Mouse (Mus musculus) MEL (cell line): ENCODE results near the gene Tsfm. TPM values are rescaled to one million over a fixed set of nuclear protein-coding genes. Genes with fewer than 3 reads are reported as not detected.

Experiments used
- DNase-seq: peaks from one replicate; pipeline ENCODE4 v3.0.0; 2011; ENCODE audit warnings: low read depth, low spot score
- H3K27ac ChIP-seq: 2 replicates; pipeline ENCODE4 v1.5.1; 2012; ENCODE audit warnings: low read depth, mild to moderate bottlenecking, control low read depth, low read length, moderate library complexity; ENCODE audit not compliant: control insufficient read depth
- H3K27me3 ChIP-seq, 2 experiments: fragments of 150-350 bp in 1 of 2; sonication (generic) in 1 of 2; 2 replicates each; pipeline ENCODE4 v1.6.1; 2012; ENCODE audit warnings: low read length in 2 of 2, mild to moderate bottlenecking in 2 of 2, improper control_type of control experiment in 1 of 2, moderate library complexity in 1 of 2; ENCODE audit not compliant: insufficient read depth in 2 of 2, control insufficient read depth in 1 of 2
- H3K36me3 ChIP-seq, 2 experiments: 2 replicates each; pipeline ENCODE4 v1.6.1; 2012 to 2014; ENCODE audit warnings: low read length in 2 of 2, improper control_type of control experiment in 1 of 2, inconsistent platforms in 1 of 2, mild to moderate bottlenecking in 1 of 2; ENCODE audit not compliant: insufficient read depth in 2 of 2, control insufficient read depth in 1 of 2
- H3K4me1 ChIP-seq, 2 experiments: fragments of 150-350 bp in 1 of 2; sonication (generic) in 1 of 2; 2 replicates each; pipeline ENCODE4 v1.6.1; 2012; ENCODE audit warnings: low read length in 2 of 2, improper control_type of control experiment in 1 of 2, mild to moderate bottlenecking in 1 of 2; ENCODE audit not compliant: insufficient read depth in 2 of 2, control insufficient read depth in 1 of 2
- H3K4me3 ChIP-seq, 2 experiments: fragments of 150-350 bp in 1 of 2; sonication (generic) in 1 of 2; 2 replicates each; pipeline ENCODE4 v1.5.1; 2012; ENCODE audit warnings: low read depth in 2 of 2, low read length in 2 of 2, mild to moderate bottlenecking in 2 of 2, moderate library complexity in 2 of 2, control low read depth in 1 of 2, improper control_type of control experiment in 1 of 2; ENCODE audit not compliant: control insufficient read depth in 1 of 2, insufficient read depth in 1 of 2
- H3K79me2 ChIP-seq: 2 replicates; pipeline ENCODE4 v1.6.1; 2012; ENCODE audit warnings: mild to moderate bottlenecking, low read length, moderate library complexity; ENCODE audit not compliant: control insufficient read depth, poor library complexity, insufficient read depth
- H3K9ac ChIP-seq: 2 replicates; pipeline ENCODE4 v1.6.1; 2012; ENCODE audit warnings: low read depth, mild to moderate bottlenecking, control low read depth, low read length, moderate library complexity; ENCODE audit not compliant: control insufficient read depth, poor library complexity, severe bottlenecking
- H3K9me3 ChIP-seq: fragments of 150-350 bp; sonication (generic); replicated peaks from 2 replicates; pipeline ENCODE4 v1.6.1; 2012; ENCODE audit warnings: mild to moderate bottlenecking, low read length, improper control_type of control experiment, moderate library complexity; ENCODE audit not compliant: insufficient read depth
- BHLHE40 ChIP-seq: IDR thresholded peaks from 2 replicates; pipeline ENCODE4 v1.6.1; 2012; ENCODE audit warnings: low read depth, mild to moderate bottlenecking, inconsistent platforms, low read length, improper control_type of control experiment, borderline replicate concordance
- CHD1 ChIP-seq: IDR thresholded peaks from 2 replicates; pipeline ENCODE4 v1.6.1; 2012; ENCODE audit warnings: low read depth, mild to moderate bottlenecking, inconsistent platforms, low read length, improper control_type of control experiment
- CHD2 ChIP-seq: IDR thresholded peaks from 2 replicates; pipeline ENCODE4 v1.6.1; 2011; ENCODE audit warnings: low read length, improper control_type of control experiment
- CTCF ChIP-seq, 3 experiments: IDR thresholded peaks in 2 of 3; conservative IDR thresholded peaks in 1 of 3; 2 replicates each; pipeline ENCODE4 v1.5.1; 2011 to 2012; ENCODE audit warnings: low read length in 3 of 3, low read depth in 2 of 3, mild to moderate bottlenecking in 2 of 3, improper control_type of control experiment in 1 of 3, inconsistent platforms in 1 of 3, mixed read lengths in 1 of 3, moderate library complexity in 1 of 3; ENCODE audit not compliant: control insufficient read depth in 1 of 3, insufficient read depth in 1 of 3, poor library complexity in 1 of 3, severe bottlenecking in 1 of 3
- ELF1 ChIP-seq: IDR thresholded peaks from 2 replicates; pipeline ENCODE4 v1.6.1; 2014; ENCODE audit warnings: low read depth, mild to moderate bottlenecking, inconsistent platforms, low read length, improper control_type of control experiment, moderate library complexity
- EP300 ChIP-seq, 2 experiments: IDR thresholded peaks; 2 replicates each; pipeline ENCODE4 v1.6.1; 2011; ENCODE audit warnings: improper control_type of control experiment in 2 of 2, low read length in 2 of 2, low read depth in 1 of 2, mild to moderate bottlenecking in 1 of 2
- GABPA ChIP-seq: IDR thresholded peaks from 2 replicates; pipeline ENCODE4 v1.6.1; 2012; ENCODE audit warnings: low read depth, mild to moderate bottlenecking, inconsistent platforms, low read length, improper control_type of control experiment, moderate library complexity
- GATA1 ChIP-seq: IDR thresholded peaks from 2 replicates; pipeline ENCODE4 v1.6.1; 2011; ENCODE audit warnings: low read depth, low read length, improper control_type of control experiment
- HCFC1 ChIP-seq: IDR thresholded peaks from 2 replicates; pipeline ENCODE4 v1.6.1; 2012; ENCODE audit warnings: low read depth, mild to moderate bottlenecking, inconsistent platforms, low read length, improper control_type of control experiment, moderate library complexity
- KAT2A ChIP-seq: conservative IDR thresholded peaks from 2 replicates; pipeline ENCODE4 v1.6.1; 2012; ENCODE audit warnings: low read depth, low read length, improper control_type of control experiment, inconsistent platforms
- MAFK ChIP-seq: IDR thresholded peaks from 2 replicates; pipeline ENCODE4 v1.6.1; 2011; ENCODE audit warnings: low read depth, mild to moderate bottlenecking, low read length, improper control_type of control experiment, borderline replicate concordance
- MAZ ChIP-seq: IDR thresholded peaks from 2 replicates; pipeline ENCODE4 v1.6.1; 2012; ENCODE audit warnings: low read depth, mild to moderate bottlenecking, inconsistent platforms, low read length, improper control_type of control experiment
- MEF2A ChIP-seq: IDR thresholded peaks from 2 replicates; pipeline ENCODE4 v1.6.1; 2014; ENCODE audit warnings: low read depth, mild to moderate bottlenecking, inconsistent platforms, low read length, improper control_type of control experiment; ENCODE audit not compliant: poor library complexity, insufficient replicate concordance, severe bottlenecking; ENCODE audit errors: extremely low read depth
- MXI1 ChIP-seq: IDR thresholded peaks from 2 replicates; pipeline ENCODE4 v1.6.1; 2011; ENCODE audit warnings: mild to moderate bottlenecking, low read depth, low read length, improper control_type of control experiment
- MYC ChIP-seq: IDR thresholded peaks from 2 replicates; pipeline ENCODE4 v1.6.1; 2011; ENCODE audit warnings: low read depth, mild to moderate bottlenecking, low read length, improper control_type of control experiment, moderate library complexity
- NRF1 ChIP-seq: IDR thresholded peaks from 2 replicates; pipeline ENCODE4 v1.6.1; 2014; ENCODE audit warnings: low read depth, mild to moderate bottlenecking, inconsistent platforms, low read length, improper control_type of control experiment, moderate library complexity; ENCODE audit not compliant: poor library complexity, insufficient read depth, severe bottlenecking
- POLR2AphosphoS2 ChIP-seq: IDR thresholded peaks from 2 replicates; pipeline ENCODE4 v1.6.1; 2011; ENCODE audit warnings: low read length, improper control_type of control experiment
- RAD21 ChIP-seq: IDR thresholded peaks from 2 replicates; pipeline ENCODE4 v1.6.1; 2011; ENCODE audit warnings: mild to moderate bottlenecking, low read depth, low read length, improper control_type of control experiment
- RCOR1 ChIP-seq: IDR thresholded peaks from 2 replicates; pipeline ENCODE4 v1.6.1; 2012; ENCODE audit warnings: low read depth, mild to moderate bottlenecking, inconsistent platforms, low read length, improper control_type of control experiment
- SIN3A ChIP-seq: IDR thresholded peaks from 2 replicates; pipeline ENCODE4 v1.6.1; 2012; ENCODE audit warnings: low read length, improper control_type of control experiment, inconsistent platforms
- SMC3 ChIP-seq: IDR thresholded peaks from 2 replicates; pipeline ENCODE4 v1.6.1; 2011; ENCODE audit warnings: low read depth, low read length, improper control_type of control experiment
- TAL1 ChIP-seq: IDR thresholded peaks from 2 replicates; pipeline ENCODE4 v1.6.1; 2012; ENCODE audit warnings: mild to moderate bottlenecking, inconsistent platforms, low read length, moderate library complexity, mixed read lengths
- TCF12 ChIP-seq: IDR thresholded peaks from 2 replicates; pipeline ENCODE4 v1.6.1; 2014; ENCODE audit warnings: low read depth, mild to moderate bottlenecking, inconsistent platforms, low read length, improper control_type of control experiment, moderate library complexity
- USF1 ChIP-seq: IDR thresholded peaks from 2 replicates; pipeline ENCODE4 v1.6.1; 2014; ENCODE audit warnings: low read depth, mild to moderate bottlenecking, inconsistent platforms, low read length, improper control_type of control experiment, moderate library complexity
- USF2 ChIP-seq, 2 experiments: IDR thresholded peaks; 2 replicates each; pipeline ENCODE4 v1.6.1; 2011 to 2012; ENCODE audit warnings: improper control_type of control experiment in 2 of 2, low read length in 2 of 2, borderline replicate concordance in 1 of 2, inconsistent platforms in 1 of 2, low read depth in 1 of 2, mild to moderate bottlenecking in 1 of 2; ENCODE audit not compliant: insufficient read depth in 1 of 2
- ZC3H11A ChIP-seq: IDR thresholded peaks from 2 replicates; pipeline ENCODE4 v1.6.1; 2012; ENCODE audit warnings: low read depth, mild to moderate bottlenecking, inconsistent platforms, low read length, improper control_type of control experiment
- ZKSCAN1 ChIP-seq: IDR thresholded peaks from 2 replicates; pipeline ENCODE4 v1.6.1; 2012; ENCODE audit warnings: low read depth, mild to moderate bottlenecking, inconsistent platforms, low read length, improper control_type of control experiment, moderate library complexity
- ZMIZ1 ChIP-seq: IDR thresholded peaks from 2 replicates; pipeline ENCODE4 v1.6.1; 2012; ENCODE audit warnings: low read depth, mild to moderate bottlenecking, inconsistent platforms, low read length, improper control_type of control experiment, moderate library complexity
- ZNF384 ChIP-seq: IDR thresholded peaks from 2 replicates; pipeline ENCODE4 v1.6.1; 2012; ENCODE audit warnings: low read depth, mild to moderate bottlenecking, inconsistent platforms, low read length, improper control_type of control experiment
- polyA plus RNA-seq, 2 experiments: library from polyadenylated mRNA; stranded (reverse) in 1 of 2; unstranded in 1 of 2; fragments of >175 nt in 1 of 2; fragments of >200 nt in 1 of 2; gene quantifications; 2 replicates each; pipeline versions ENCODE4 v1.2.1 to v1.2.4; 2012; ENCODE audit warnings: low replicate concordance in 2 of 2, low read depth in 1 of 2; ENCODE audit not compliant: insufficient read length in 2 of 2, insufficient read depth in 1 of 2, missing spikeins in 1 of 2
- total RNA-seq: library from RNA; depleted of rRNA; stranded (reverse); fragments of 300-350 nt; gene quantifications from 2 replicates; pipeline ENCODE4 v1.2.3, GENCODE M21; 2012

Tsfm gene
- total and polyA plus RNA-seq, 3 experiments = 84.7 to 90.0 TPM; not detected in 1

DNA sequence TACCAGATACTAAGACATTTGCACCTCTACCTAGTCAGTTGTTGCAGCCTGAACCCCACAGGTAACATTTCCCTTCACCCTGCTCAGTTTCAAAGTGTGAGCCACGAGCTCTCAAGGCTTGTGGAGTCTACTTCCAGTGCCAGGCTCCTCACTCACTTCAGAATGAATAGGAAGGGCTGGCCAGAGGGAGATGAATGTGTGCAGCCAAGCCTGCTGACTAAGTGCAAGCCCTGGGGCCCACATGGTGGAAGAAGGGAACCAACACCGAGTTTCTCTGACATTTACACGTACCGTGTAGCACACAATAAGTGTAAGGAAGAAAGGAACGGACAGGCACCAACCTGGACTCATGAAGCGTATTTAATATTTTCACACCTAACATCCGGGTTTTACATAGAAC is 26.8 kb downstream of the Tsfm start:
- Histone ChIP-seq H3K27me3 (no peaks in the 10 kb centered on the region), H3K79me2 (peaks cover 9% of the 10 kb centered on the region; the same call in 1 of the 2 replicates), H3K4me1 (peaks cover 6 to 18% of the 10 kb centered on the region in 2 experiments), H3K9ac (no peak overlapping the region), H3K36me3 (peaks cover 0 to 14% of the 10 kb centered on the region in 2 experiments; a peak in 3 of 4 replicates)
- DNase-seq = no peak
- TF ChIP-seq ZKSCAN1 = no peak
- no peak for TF ChIP-seq CHD2
- no peak for TF ChIP-seq ZC3H11A
- TF ChIP-seq GATA1 = no peak
- no peak for TF ChIP-seq GABPA
- no peak for TF ChIP-seq ZMIZ1
- TF ChIP-seq BHLHE40 = no peak
- TF ChIP-seq CTCF (IDR thresholded peaks at IDR 0.05 in 2 of 3, conservative IDR thresholded peaks at IDR 0.05 in 1 of 3; ENCODE audit: control insufficient read depth in 1 of 3, insufficient read depth in 1 of 3, low read depth in 2 of 3, low read length in 3 of 3, poor library complexity in 1 of 3, severe bottlenecking in 1 of 3) = no peak
- TF ChIP-seq MYC = no peak
- TF ChIP-seq USF2 (IDR thresholded peaks at IDR 0.05; ENCODE audit: borderline replicate concordance in 1 of 2, insufficient read depth in 1 of 2, low read depth in 1 of 2, low read length in 2 of 2) = no peak
- no peak for TF ChIP-seq RAD21
- no peak for TF ChIP-seq USF1
- no peak for TF ChIP-seq EP300 (IDR thresholded peaks at IDR 0.05; ENCODE audit: low read depth in 1 of 2, low read length in 2 of 2)
- TF ChIP-seq MXI1 = no peak
- no peak for TF ChIP-seq MEF2A
- no peak for TF ChIP-seq ZNF384
- TF ChIP-seq ELF1 = no peak
- no peak for TF ChIP-seq CHD1
- no peak for TF ChIP-seq RCOR1
- no peak for TF ChIP-seq MAZ
- TF ChIP-seq, all 39 proteins: peak for 0
- Histone ChIP-seq H3K4me3 (no peak overlapping the region), H3K9me3 (no peaks in the 10 kb centered on the region), H3K27ac (no peak overlapping the region)

DNA sequence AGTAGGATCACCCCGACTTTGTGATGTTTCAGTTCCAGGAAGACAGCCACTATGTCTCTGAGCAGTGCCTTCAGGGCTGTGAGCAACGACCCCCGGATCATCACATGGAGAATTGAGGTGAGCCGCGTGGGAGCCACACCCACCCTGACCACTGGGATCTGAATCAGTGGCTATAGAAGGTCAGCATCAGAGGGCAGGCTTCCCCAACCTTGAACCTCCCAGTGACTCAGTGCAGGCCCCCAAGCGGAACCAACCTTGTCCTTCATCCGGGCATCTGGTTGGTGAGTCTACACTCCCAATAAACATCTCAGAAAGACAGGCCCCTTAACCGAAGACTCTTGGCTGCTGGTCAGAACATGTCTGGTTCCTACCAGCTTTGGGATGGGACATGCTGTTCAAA is 27.3 kb downstream of the Tsfm start:
- TF ChIP-seq USF1 (no peak), POLR2AphosphoS2 (no peak), MAZ (no peak), ZNF384 (no peak), CTCF (IDR thresholded peaks at IDR 0.05 in 2 of 3, conservative IDR thresholded peaks at IDR 0.05 in 1 of 3; ENCODE audit: control insufficient read depth in 1 of 3, insufficient read depth in 1 of 3, low read depth in 2 of 3, low read length in 3 of 3, poor library complexity in 1 of 3, severe bottlenecking in 1 of 3) (no peak), BHLHE40 (no peak), SIN3A (no peak), MAFK (no peak), TCF12 (no peak), ELF1 (no peak), SMC3 (no peak), CHD2 (no peak), NRF1 (no peak), EP300 (IDR thresholded peaks at IDR 0.05; ENCODE audit: low read depth in 1 of 2, low read length in 2 of 2) (no peak), HCFC1 (no peak), KAT2A (no peak), GATA1 (no peak), MEF2A (no peak), USF2 (IDR thresholded peaks at IDR 0.05; ENCODE audit: borderline replicate concordance in 1 of 2, insufficient read depth in 1 of 2, low read depth in 1 of 2, low read length in 2 of 2) (no peak), TAL1 (no peak)
- Histone ChIP-seq H3K9ac (no peak overlapping the region), H3K9me3 (no peaks in the 10 kb centered on the region), H3K36me3 (peaks cover 0 to 14% of the 10 kb centered on the region in 2 experiments; a peak in 3 of 4 replicates), H3K27me3 (no peaks in the 10 kb centered on the region), H3K79me2 (peaks cover 9% of the 10 kb centered on the region; the same call in 1 of the 2 replicates), H3K27ac (no peak overlapping the region), H3K4me1 (peaks cover 6 to 18% of the 10 kb centered on the region in 2 experiments), H3K4me3 (no peak overlapping the region)
- no peak for DNase-seq
